ENCODE assay signal across 8 mouse cellular contexts in genomic region chr7:7136379-7136866, GRCm38 (mm10). TPM values are rescaled to one million over a fixed set of nuclear protein-coding genes. Genes with fewer than 3 reads are reported as not detected.
DNase-seq lines count a peak whose midpoint lies in the region; ATAC-seq lines count a peak whose summit lies in the region.

Zfp773 (minus strand) TSS chr7:7136755.

- H3K4me3 ChIP-seq in hindbrain, embryonic 12.5 days, result peak within 1 kb of the TSS; percentile 37
- peak within 1 kb of the TSS; percentile 46 for H3K4me3 ChIP-seq in lung, embryonic 15.5 days

- H3K27me3 ChIP-seq in hindbrain, embryonic 12.5 days, result no peaks in the 10 kb centered on the region
- H3K27me3 ChIP-seq in lung, embryonic 15.5 days, result no peaks in the 10 kb centered on the region

- H3K9ac ChIP-seq in hindbrain, embryonic 12.5 days, result peak within 1 kb of the TSS; percentile 54
- H3K9ac ChIP-seq in lung, embryonic 15.5 days, result peak within 1 kb of the TSS; percentile 39

- peak within 1 kb of the TSS; percentile 66 for H3K27ac ChIP-seq in hindbrain, embryonic 12.5 days
- peak within 1 kb of the TSS; percentile 52; the same call in 1 of the 2 replicates for H3K27ac ChIP-seq in lung, embryonic 15.5 days

- peaks cover 17% of the 10 kb centered on the region for H3K36me3 ChIP-seq in hindbrain, embryonic 12.5 days
- no peaks in the 10 kb centered on the region for H3K36me3 ChIP-seq in lung, embryonic 15.5 days

- peak within 1 kb of the TSS; percentile 55 for H3K4me2 ChIP-seq in hindbrain, embryonic 12.5 days (replicated peaks)
- peak within 1 kb of the TSS; percentile 52 for H3K4me2 ChIP-seq in lung, embryonic 15.5 days

- H3K9me3 ChIP-seq in hindbrain, embryonic 12.5 days (replicated peaks), result no peaks in the 10 kb centered on the region
- H3K9me3 ChIP-seq in lung, embryonic 15.5 days, result no peaks in the 10 kb centered on the region

- peaks cover 7% of the 10 kb centered on the region; the same call in 1 of the 2 replicates for H3K4me1 ChIP-seq in hindbrain, embryonic 12.5 days
- H3K4me1 ChIP-seq in lung, embryonic 15.5 days, result no peaks in the 10 kb centered on the region

- WGBS in hindbrain, embryonic 12.5 days, result 7% methylated on average over 16 of the region's 16 CpGs
- 6% methylated on average over 16 of the region's 16 CpGs for WGBS in lung, embryonic 15.5 days

- peak; percentile 97 for ATAC-seq in hindbrain, embryonic 12.5 days (ENCODE audit: low FRiP score)
- peak; percentile 94 for ATAC-seq in lung, embryonic 15.5 days (ENCODE audit: borderline replicate concordance, extremely low read depth, low FRiP score, low TSS enrichment)

- DNase-seq in Muller cell, postnatal 12 days (ENCODE audit: inconsistent ontology term), result peak; percentile 66
- peak; percentile 65 for DNase-seq in cerebellum, adult 11-12 months
- DNase-seq in forelimb bud, embryonic 11.5 days (ENCODE audit: low read depth, low spot score), result peak; percentile 76
- DNase-seq in layer of hippocampus, adult 9-11 months, result peak; percentile 53
- DNase-seq in ovary, adult 18-20 months (ENCODE audit: low spot score), result peak; percentile 39
- DNase-seq in thymus, postnatal 4 days, result peak; percentile 40

RNA-seq across cellular contexts. Expression of gene Zfp773, which starts in this region (rescaled TPM):
- 10.7 and 11.1 TPM in 2 replicates for polyA plus RNA-seq in hindbrain, embryonic 12.5 days (2016; fragmentation: Nextera tagmentation; extraction: Ambion mirVana)
- polyA plus RNA-seq in lung, embryonic 15.5 days (2015; fragmentation: Nextera tagmentation; extraction: Ambion mirVana), result 2.1 and 2.2 TPM in 2 replicates

Comparison
In these comparisons a context has a peak if more than half of its experiments do, and no peak if none do; other contexts are left out.
1. Peak in every context shown above with its lines: DNase-seq, ATAC-seq, H3K4me3 ChIP-seq and H3K27ac ChIP-seq.